Mouse (Mus musculus): ENCODE data around the gene Ddb2.

GRCm38 (mm10) chr2:91202972-91203656 lies 33.7 kb downstream of the Ddb2 start:
- TF ChIP-seq POLR2A (IDR thresholded peaks at IDR 0.05; ENCODE audit: borderline replicate concordance, control insufficient read depth, low read depth, low read length) = no peak
- no peak for TF ChIP-seq CTCF (IDR thresholded peaks at IDR 0.05; ENCODE audit: control insufficient read depth, insufficient read depth, low read length)

All from bone marrow, adult 2 months (tissue).